Mouse (Mus musculus): ENCODE measurements around the gene Cnot3.
A peak's percentile ranks its signal among the peaks of the same experiment; 100 is the strongest.
"Not testable (repeated sequence)": the region's sequence is repeated elsewhere in the genome, so short reads cannot be mapped to it uniquely, and the experiment has no call there.

The Cnot3 gene

GRCm38 (mm10) chr7:3646641-3647040, 1.6 kb downstream of the Cnot3 start:
- no peak for DNase-seq (ENCODE audit: low read depth, low spot score)

- no peak for DNase-seq (ENCODE audit: low read depth, low spot score)
Observed at GRCm38 (mm10) chr7:3656966-3657365, 11.9 kb downstream of the Cnot3 start.

- DNase-seq (ENCODE audit: low read depth, low spot score), result no peak
Observed at GRCm38 (mm10) chr7:3658578-3658977, 13.5 kb downstream of the Cnot3 start.

DNA sequence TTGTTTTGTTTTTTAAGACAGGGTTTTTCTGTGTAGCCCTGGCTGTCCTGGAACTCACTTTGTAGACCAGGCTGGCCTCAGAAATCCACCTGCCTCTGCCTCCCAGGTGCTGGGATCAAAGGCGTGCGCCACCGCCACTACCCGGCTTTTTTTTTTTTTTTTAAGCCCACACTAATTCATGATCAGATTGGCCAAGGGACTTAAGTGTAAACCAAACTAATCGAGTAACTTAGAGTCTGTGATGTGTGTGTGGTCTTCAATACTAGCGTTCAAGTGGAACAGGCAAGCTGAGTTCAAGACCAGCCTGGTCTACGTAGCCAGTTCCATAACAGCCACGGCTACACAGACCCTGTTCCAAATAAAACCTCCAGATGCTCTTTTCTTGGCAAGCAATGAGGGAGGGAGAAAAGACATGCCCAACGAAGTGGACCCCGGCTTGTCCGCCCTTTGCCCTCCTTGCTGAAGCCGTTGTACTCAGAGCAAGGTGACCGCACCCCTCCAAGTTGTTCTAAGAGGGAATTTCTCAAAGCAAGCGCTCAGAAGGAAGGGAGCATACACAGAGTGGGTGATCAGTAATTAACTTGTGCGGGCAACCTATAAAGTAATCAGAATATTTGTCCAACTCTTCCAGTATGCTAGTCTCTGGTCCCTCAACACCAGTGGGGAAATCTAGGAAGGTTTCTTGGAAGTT, 19.6 kb downstream of the Cnot3 start:
- no peak for DNase-seq (ENCODE audit: low read depth, low spot score)

GRCm38 (mm10) chr7:3665215-3666114, 20.4 kb downstream of the Cnot3 start, which contains the start of gene Leng1:
Gene Leng1, minus strand, starts transcription at chr7:3665840.
- peak; percentile 99 for DNase-seq (ENCODE audit: low read depth, low spot score)

GRCm38 (mm10) chr7:3666921-3667391, 21.9 kb downstream of the Cnot3 start:
- DNase-seq (ENCODE audit: low read depth, low spot score), result peak; percentile 87

GRCm38 (mm10) chr7:3674507-3675227, 29.6 kb downstream of the Cnot3 start:
- DNase-seq (ENCODE audit: low read depth, low spot score), result peak; percentile 88

DNA sequence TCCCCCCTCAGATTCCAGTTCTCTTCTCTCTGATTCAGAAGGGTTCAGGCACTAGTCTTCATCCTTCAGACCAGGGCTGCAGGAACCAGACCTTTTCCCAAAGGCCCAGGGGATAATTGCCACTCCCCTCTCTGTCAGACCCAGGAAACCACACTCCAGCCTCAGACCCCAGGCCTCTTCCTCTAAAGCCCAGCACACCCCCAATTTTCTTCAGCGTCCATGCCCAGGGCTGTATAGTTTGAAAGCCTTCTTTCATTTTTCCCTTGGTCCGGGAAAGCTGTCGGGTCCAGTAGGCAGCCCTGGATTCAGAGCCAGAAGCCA, 30.1 kb downstream of the Cnot3 start:
- DNase-seq (ENCODE audit: low read depth, low spot score), result no peak

DNA sequence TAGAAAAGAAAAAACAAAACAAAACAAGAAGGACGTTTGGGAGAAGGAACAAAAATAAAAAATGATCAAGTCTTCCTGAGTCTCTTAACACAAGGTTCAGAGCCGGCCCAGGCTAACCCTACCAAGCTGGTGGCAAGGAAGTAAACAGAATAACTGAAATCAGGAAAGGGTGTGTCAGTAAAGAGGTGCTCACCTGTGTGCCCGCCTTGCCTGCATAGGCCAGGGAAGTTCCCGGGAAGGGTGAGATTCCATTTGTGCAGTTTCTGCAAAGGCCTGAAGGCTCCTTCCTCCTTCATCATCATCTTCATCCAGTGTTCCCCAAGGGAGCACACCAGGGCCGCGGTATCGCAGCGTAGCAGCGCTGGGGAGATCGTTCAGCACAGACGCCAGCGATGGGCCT, 31.3 kb downstream of the Cnot3 start:
- DNase-seq (ENCODE audit: low read depth, low spot score), result no peak

GRCm38 (mm10) chr7:3677342-3677741, 32.3 kb downstream of the Cnot3 start, which contains the start of gene Tmc4:
Gene Tmc4, minus strand, starts transcription at chr7:3677553.
- peak; percentile 30 for DNase-seq (ENCODE audit: low read depth, low spot score)

DNA sequence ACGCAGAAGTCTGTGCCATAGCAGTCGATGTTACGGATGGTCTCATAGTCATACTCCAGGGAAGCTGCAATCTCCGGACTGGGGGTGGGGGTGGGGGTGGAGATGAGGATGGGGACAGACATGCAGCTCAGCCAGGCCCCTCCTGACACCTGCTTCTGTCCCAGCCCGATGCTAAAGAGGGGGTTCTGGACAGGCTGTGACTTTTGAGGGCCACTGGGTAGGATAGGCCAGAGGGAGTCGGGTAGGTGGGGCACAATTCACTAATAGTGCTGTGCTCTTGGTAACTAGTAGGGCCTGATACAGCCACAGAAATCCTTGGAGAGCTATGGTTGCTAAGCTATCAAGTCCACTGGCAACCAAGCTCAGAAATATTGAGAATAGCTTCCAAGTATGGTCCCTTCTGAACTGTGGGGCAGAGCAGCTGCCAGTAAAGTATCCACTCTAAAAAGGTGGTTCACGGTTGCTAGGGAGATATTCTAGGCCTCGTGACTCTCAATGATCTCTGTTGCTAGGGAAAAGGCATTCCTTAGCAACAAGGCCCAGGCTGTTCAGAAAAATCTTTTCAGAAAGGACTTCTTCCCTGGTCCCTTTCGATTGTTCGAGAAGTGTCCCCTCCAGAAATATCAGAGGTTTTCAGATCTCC, 39.0 kb downstream of the Cnot3 start:
- DNase-seq (ENCODE audit: low read depth, low spot score), result no peak

- no peak for DNase-seq (ENCODE audit: low read depth, low spot score)
Observed at GRCm38 (mm10) chr7:3684698-3685097, 39.6 kb downstream of the Cnot3 start.

DNA sequence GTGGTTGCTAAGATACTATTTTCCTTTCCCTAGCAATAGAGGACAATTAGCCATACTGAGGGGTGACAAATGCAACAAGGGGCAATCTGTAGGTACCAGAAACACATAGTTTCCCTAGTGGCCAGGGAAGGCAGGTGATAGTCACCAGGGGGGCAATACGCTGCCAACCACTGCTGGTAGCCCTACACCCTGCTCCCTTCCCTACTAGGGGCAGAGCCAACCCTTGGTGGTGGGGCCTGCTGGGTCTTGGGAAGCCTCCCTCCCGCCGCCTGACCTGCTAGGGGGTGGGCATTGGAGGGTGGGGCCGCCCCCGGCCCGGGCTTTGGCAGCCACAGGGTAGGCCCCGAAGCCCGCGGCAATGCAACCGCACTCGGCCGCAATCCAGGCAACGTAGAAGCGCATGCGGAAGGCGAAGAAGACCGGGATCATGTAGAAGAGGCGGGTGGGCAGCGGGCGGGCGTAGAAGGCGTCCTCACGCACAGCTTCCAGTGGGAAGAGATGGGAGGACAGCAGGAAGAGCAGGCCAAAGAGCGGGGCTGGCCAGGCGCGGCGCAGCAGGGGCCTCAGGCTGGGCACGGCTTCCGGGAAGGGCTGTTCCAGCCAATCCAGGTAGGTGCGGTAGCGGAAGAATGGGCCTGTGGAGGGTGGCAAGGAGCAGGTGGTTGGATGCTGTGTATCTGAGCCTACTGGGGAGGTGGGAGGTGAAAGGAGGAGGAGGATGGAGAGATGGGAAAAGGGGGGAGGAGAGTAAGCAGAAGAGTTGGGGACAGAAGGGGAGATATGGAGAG, 40.5 kb downstream of the Cnot3 start:
- no peak for DNase-seq (ENCODE audit: low read depth, low spot score)

GRCm38 (mm10) chr7:3691919-3692318, 46.9 kb downstream of the Cnot3 start:
- DNase-seq (ENCODE audit: low read depth, low spot score), result no peak

DNA sequence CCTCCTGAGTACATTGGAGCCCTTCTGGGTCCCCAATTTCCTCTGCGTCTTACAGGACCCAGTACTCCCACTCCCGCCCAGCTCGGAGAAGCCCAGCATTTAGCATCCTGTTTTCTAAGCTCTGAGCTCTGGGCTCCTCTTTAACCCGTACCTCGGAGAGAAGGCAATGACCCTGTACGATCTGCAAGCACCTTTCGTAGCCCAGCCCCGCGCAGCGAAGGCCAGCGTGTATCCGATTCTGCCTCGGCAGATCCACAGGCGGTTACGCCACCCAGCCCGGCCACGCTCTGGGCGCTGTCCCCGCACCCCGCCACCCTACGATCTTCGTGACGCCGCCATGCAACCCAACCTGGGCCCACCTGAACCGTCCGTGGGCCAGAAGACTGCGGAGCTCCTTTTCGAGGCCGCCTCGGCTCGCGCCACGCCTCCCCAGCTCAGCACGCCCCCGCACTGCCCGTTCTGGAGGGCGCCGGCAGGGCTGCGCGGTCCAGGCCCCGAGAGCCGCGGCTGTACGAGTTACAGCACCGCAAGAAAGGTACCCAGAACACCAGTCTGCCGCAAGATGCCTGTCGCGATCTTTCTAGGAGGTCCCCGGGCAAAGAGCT, 47.4 kb downstream of the Cnot3 start, which contains the start of gene Tsen34:
Gene Tsen34 (plus strand): TSS at position 482 of the 605 bp plus-strand sequence.
- DNase-seq (ENCODE audit: low read depth, low spot score), result no peak

DNA sequence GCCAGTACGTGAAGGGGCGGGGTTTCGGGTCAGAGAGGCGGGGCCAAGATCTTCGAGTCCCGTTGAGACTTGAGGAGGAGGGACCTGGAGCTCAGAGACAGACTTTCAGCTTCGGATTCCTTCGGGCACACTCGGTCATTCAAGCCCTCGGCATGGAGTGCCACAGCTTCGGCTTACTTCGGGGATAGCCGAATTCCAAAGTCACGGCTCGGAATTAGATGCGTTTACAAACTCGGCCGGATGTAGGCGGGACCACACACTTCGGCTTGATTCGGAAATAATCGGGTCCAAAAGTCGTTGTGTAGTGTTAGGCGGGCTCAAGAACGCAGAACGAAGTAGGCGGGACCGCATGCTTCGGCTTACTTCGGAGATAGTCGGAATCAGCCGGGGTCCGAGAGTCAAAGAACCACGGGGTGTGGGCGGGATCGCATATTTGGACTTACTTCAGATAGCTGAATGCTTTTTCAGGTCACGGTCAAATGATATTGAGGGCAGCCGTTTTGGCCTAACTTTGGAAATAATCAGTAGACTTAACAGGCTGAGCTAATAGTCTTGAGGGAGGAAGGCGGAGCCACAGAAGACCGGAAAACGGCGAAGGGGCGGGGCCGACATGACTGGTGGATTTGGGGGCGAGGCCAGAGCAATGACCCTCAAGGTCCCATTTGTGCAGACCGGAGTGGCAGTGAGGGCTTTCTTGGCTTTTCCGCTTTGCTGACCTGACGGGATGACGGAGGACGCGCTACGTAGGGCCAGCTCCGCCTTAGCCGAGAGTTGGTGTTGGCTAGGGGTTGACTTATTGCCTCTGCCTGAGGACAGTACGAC, 48.1 kb downstream of the Cnot3 start, which contains the start of gene Mboat7:
Gene Mboat7 (minus strand): TSS at position 537 of the 822 bp plus-strand sequence.
- peak; percentile 98 for DNase-seq (ENCODE audit: low read depth, low spot score)

- no peak for DNase-seq (ENCODE audit: low read depth, low spot score)
Observed at GRCm38 (mm10) chr7:3693809-3694075, 48.7 kb downstream of the Cnot3 start.

DNA sequence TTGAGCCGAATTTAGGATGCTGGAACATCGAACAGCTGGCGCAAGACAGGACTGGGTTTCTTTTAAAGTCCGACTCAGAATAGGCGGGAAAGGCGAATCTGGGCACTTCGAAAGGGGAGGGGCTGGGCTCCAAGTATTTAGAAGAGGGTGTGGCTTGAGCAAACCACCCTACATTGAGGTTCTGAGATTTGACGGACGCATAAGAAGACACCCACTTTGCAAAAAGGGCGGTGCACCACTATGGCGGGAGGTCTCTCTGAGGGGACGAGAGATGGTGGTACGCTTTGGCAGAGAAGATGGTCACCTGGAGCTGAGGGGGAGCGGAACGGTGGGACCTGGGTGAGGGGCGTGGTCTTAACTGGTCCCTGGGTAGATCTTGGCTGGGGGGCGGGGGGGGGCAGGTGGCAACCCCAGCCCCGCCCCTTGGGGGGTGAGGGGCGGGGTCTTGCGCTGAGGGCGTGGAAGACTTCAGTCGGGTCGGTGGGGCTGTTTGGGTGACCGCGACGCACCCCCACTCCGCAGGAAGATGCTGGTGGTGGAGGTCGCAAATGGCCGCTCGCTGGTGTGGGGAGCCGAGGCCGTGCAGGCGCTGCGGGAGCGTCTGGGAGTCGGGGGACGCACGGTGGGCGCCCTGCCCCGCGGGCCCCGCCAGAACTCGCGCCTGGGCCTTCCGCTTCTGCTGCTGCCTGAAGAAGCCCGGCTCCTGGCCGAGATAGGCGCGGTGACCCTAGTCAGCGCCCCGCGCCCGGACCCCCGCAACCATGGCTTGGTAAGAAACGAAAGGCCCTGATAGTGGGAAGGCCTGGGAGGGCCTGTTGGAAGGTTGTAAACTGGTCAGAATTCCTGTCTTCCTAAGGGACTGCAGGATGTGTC, 49.2 kb downstream of the Cnot3 start:
- peak; percentile 98 for DNase-seq (ENCODE audit: low read depth, low spot score)

DNA sequence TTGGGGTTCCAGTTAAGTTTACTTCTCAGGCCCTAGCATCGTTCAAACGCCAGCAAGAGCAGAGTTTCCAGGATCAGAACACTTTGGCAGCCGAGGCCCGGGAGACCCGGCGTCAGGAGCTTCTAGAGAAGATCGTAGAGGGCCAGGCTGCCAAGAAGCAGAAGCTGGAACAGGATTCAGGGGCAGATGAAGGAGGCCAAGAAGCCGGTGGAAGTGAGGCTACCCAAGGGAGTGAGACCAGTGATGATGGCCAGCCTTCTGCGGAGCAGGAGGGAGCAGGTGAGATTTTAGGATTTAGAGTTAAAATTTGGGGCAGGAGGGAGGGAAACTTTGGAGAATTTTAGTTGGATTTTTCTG, 49.9 kb downstream of the Cnot3 start:
- not testable (repeated sequence) for DNase-seq (ENCODE audit: low read depth, low spot score)

Data from R1 (cell line).